Mouse (Mus musculus): ENCODE data around the gene Cntn5.

Gene Cntn5

DNA sequence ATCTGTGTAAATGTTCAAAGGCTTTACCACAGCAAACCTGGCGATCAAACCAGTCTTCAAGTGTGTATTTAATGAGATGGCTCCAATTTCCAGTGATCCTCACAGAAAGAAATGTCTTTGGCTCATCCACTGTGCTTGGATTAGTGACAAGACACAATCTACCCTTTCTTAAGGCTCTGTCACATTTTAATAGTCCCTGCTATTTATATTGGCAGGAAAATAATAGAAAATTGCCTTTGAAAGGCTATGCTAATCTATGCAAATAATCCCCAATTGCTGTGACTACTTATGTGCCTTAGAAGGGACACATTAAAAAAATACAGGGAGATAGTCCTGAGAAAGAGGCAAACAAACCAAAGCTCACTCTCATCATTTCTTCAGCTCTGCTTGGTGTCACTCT, 672.5 kb downstream of the Cntn5 start:
- in situ Hi-C loops (cut with MboI, MseI): no loop called here

DNA sequence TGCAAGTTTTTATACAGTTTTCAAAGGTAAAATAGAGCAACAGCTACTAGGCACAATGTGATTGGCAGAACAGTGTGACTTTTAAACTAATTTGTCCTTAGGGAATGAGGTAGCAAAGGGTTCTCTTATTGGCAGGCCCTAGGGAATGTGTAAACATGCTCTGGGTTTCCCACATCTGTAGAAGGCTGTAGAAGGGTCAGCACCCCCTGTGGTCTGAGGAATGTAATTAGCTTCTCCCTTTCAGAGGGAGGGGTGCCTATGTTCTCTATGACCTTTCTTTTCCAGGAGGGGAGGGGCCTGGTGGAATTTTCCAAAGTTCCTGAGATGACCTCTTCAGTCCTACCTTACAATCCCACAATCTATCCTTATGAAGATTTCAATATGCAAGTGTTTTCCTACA, 673.6 kb downstream of the Cntn5 start:
- in situ Hi-C loops (cut with MboI, MseI): no loop called here

DNA sequence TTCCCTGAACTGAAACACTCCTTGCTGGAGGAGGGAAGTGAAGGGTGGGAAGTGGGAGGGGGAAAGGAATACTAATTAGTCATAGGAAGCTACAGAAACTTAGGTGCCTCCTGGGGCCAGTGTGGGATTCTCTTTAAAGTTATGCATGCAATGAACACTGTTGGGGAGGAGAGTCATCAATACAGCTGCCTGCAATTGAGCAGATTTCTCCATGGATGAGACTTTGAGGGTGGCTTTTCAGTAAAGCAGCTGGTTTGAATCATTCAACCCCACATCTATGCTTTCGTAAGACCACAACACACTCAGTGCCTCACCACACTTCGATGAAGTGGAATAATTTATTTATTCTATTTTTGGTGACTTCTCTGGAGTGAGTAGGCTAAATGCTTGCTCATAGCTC, 674.9 kb downstream of the Cntn5 start:
- in situ Hi-C loops (cut with MboI, MseI): no loop called here

DNA sequence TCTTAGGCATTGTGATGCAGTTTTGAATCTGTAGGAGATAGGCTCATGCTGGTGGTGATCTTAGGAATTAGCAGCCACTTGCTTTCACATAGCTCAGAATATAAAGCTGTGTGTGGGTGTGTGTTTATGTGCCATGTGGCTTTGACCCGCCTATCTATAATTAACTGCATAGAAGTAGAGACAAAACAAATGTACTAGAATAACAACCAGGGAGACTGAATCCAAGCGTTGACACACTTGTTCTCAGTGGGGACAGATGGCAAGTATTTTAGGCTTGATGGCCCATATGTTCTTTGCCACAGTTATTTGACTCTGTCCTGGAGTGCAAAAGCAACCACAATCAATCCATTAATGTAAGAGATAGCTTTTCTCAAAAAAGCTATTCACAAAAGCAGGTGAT, 678.6 kb downstream of the Cntn5 start:
- in situ Hi-C loops (cut with MboI, MseI): no loop called here

DNA sequence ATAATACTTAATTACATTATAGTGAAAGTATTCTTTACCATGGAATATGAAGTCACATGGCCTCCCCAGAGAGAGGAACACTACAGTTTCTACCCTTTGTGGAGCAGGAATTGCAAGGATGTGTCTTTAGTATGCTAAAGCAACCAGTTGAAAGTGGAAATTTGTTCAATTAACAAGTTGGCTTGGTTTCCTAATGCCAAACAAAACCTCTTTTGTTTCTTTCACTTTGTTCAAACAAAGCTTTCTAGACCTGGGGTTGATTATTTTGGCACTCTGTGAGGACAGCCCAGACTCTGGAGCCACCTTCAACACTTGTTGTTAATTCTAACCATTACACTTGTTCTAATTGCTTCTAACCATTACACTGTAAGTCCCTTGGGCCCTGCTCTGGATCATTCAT, 718.5 kb downstream of the Cntn5 start:
- in situ Hi-C loops (cut with MboI, MseI): no loop called here

DNA sequence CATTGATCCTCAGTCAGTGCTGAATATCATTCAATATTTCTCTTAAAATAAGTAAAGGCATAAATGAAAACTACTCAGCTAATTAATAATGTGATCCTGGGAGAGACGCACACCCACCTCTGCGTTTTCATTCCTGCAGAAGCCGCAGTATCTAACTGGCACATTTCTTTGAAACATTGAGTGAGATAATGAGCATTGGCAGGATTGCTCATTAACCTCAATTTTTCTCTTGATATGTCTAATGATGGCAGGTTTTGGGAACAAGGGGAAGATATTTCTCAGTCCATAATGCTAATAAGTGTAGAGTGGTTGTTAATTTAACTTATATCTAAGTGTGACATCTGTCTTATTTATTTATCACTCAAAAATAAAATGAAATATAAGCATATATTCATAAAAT, 734.0 kb downstream of the Cntn5 start:
- in situ Hi-C loops (cut with MboI, MseI): no loop called here

DNA sequence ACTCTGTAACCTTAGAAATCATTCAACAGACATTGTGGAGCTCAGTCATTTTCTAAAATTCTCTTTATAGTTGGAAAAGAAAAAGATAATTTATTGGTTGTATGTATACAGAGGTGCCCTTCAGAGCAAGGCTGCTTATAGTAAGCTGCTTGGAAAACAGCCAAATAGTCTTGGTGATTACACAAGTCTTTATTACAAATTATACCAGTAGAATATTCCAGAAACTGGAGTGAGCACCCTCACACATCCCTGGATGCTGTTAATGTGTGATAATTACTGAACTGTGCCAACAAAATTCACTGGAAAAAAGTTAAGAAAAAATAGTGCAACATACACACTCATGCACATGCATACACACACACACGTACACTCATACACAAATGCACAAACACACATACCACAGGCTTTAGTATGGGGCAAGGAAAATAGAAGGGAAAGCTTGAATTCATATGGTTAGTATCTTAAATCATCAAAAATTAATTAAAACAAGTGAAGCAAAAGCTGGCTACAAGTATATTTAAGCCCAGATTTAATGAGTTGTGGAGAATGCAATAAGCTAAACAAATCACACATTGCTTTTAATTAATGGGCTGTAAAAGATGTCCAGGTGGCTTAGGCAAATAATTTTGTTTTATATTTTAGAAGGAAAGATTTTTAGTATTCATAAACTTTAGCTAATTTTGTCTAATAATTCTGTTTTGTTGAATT, 783.1 kb downstream of the Cntn5 start:
- in situ Hi-C loops (cut with MboI, MseI): no loop called here

DNA sequence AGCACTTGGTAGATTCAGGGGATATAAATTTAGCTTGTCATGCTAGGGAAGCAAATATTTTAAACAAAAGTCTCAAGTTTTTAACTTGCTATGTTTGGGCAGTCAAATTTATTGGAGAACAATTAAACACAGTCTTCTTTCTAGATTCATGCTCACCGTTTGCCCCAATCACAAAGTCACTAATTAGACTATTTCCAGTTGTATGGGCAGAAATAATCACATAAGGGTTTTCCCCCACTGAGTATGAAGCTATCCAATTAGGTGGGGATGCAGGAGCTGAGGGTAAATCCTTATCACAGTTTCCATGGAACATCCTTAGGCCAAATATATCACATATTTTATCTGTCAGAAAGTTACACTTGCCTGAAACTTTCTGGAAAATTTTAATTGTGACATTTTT, 788.0 kb downstream of the Cntn5 start:
- in situ Hi-C loops (cut with MboI, MseI): loop anchor here (5.0 kb wide), 1 partner anchor 61 kb away; no protein-coding TSS in a partner anchor

DNA sequence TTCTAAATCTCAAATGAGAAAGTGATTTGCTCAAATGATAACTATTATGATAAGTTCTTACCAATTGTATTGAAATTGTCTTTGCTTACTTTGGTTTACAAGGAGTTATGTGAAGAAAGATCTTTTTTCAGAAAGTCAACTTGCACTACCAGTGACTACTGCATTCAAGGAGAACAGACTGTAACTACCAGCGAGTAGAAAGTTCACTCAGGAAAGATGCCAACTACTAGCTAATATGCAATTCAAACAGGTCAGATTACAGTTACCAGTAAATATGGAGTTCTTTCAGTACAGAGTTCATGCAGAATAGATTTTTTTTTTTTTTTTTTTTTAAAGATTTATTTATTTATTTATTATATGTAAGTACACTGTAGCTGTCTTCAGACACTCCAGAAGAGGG, 795.4 kb downstream of the Cntn5 start:
- in situ Hi-C loops (cut with MboI, MseI): no loop called here

DNA sequence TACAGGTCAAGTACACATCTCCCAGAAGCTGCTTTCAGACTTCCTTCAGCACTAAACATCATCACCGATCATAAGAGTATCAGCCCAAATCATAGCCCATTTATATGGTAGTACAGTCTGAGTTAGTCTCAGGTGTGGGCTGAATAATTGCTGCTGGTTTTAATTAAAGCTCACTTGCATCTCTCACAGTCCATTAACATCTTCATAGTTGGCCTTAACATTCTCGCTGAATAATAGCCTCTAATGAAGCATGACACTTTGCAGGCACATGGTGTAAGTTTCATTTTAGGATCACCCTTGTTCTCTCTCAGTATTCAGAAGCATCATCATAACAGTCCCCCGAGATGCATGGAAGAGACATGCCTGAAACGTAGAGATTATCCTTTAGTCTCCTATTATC, 796.7 kb downstream of the Cntn5 start:
- in situ Hi-C loops (cut with MboI, MseI): no loop called here

DNA sequence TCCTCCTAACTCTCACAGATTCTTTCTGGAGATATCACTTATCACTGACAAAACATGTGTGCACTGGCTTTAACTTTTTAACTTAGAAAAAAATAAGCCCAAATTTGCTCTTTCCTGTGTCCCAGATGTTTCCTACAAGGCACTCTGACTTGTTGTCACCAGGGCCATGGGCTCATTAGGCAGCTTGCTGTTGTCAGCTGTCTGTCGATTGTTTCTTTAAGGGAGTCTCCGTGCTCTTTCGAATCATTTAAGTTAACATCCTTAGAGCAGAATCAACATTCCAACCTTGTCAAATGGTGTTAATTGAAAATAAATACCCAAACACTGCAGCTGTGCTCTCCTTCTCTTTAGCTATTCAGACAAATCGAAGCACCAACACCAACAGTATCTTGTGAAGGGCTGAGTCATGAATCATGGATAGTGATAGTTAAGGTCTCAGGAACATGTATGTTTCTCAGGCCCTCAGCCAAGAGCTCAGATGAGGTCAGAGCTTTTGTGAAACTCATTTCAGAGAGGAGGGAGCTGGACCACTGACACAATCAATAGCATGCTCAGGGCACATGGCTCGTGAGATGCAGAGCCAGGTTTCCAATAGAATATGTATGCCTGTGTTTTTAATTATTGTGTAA, 802.6 kb downstream of the Cntn5 start:
- in situ Hi-C loops (cut with MboI, MseI): no loop called here

DNA sequence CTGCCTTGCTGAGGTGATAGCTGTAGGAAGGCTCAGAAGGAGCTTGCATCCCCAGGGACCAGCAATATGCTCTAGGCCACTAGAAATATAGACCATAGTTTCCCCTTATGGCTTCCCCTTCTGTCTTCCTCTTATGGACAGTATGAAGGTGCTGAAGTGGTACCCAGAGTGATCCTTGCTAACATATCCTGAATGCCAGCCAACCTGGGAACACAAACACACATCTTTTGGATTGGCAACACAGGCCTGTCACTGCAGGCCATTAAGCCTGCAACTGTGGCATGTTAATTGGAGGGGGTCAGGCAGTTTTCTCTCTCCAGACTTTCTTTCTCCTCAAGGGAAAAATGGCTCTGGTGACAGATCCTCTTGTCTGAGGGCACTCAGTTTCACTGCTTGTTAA, 828.3 kb downstream of the Cntn5 start:
- in situ Hi-C loops (cut with MboI, MseI): no loop called here

DNA sequence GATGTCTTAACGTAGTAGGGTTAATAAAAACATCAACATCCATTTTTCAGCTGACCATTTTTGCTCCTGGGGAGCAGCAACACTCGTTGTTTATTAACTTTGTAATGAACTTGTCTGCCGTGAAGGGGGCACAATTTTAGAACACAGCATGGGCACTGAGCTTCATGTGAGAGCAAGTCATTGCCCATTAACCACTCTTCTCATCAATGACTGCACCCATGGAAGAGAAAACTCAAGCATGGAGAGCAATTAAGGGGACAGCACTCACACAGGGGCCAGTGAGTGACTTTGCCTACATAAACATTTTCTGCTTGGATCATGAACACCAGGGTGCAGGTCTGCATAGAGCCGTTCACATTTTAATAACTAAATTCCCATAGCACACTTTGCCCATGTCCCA, 831.2 kb downstream of the Cntn5 start:
- in situ Hi-C loops (cut with MboI, MseI): no loop called here

DNA sequence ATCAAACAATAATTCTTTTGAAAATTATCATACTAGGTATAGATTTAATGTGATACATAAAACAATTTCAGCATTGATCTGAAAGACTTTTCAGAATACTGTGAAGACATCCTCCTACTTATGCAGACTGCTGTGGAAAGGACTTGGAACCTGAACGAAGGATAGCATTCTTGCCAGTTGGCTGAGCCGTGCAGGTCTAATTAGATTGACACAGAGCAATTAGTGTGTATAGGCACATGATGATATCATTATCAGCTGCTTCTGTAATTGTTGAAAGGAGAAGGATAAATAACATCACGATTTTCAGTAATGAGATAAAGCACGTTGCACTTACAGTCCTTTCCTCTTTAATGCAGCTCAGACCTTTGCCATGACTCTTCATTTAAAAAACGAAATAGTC, 831.7 kb downstream of the Cntn5 start:
- in situ Hi-C loops (cut with MboI, MseI): no loop called here

DNA sequence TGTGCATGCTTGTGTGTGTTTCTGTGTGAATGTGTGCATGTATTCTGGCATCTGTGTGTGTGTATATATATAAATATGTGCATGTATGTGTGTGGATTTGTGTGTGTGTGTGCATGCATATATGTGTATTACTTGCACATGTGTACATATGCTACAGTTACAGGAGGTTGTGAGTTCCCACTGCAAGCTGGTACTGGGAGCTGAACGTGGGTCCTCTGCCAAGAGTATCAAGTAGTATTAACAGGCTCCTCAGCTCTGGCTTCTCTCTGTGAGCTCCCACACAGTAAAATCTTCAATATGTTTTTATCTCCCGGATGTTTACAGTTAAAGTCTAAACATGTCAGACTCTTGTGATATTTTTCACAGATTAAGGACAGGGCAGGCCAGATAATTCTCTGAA, 833.3 kb downstream of the Cntn5 start:
- in situ Hi-C loops (cut with MboI, MseI): no loop called here

DNA sequence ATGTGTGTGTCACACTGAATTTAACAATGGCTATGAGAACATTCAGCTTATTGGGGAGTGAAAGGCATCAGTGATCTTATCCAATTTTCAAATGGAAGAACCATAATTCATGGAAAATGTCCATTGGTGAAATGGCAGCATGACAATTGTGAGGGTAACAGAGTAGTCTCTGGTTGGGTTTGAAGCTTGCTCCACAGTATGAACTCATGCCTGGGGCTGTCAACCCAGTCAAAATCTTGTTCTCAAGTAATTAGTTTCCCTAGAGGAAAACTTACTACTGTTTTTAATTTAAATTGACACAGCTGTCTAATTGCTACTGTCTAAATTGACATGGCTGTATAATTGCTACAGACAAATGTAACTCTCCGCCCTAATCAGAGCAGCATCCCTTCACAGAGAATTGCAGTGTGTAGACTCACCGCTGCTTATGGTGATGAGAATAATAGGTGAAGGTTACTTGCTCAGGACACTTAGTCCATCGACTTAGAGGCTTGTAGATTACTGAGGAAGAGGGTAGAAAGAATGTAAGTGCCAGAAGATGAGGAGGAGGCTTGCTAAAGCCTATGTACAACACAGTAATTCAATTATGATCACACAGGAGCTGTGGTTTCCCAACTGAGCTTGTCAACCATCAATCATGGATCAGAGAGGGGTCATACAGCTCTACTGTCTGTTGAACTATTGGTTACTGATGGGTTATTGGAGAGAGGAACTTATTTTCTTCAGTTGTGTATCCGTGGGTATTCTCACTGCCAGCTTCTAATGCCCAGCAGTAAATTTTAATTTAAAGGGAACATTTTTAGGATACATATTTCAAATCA, 859.4 kb downstream of the Cntn5 start:
- in situ Hi-C loops (cut with MboI, MseI): no loop called here

DNA sequence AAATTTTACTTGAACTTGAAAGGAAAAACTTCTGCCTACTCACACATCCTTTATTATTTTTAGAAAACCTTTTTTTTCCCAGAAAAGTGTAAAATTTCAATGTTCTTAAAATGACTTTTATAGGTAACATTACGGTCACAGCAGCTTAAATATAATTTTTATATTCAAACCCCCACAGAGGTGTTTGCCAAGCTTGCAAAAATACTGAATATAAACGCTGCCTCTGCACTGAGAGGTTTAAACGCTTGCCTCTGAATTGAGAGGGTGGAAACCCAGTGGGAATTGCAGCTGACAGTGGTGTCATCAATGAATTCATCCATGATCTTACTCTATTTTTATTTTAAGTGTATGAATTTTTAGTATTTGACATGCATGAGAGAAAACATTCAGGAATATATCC, 861.6 kb downstream of the Cntn5 start:
- in situ Hi-C loops (cut with MboI, MseI): no loop called here

DNA sequence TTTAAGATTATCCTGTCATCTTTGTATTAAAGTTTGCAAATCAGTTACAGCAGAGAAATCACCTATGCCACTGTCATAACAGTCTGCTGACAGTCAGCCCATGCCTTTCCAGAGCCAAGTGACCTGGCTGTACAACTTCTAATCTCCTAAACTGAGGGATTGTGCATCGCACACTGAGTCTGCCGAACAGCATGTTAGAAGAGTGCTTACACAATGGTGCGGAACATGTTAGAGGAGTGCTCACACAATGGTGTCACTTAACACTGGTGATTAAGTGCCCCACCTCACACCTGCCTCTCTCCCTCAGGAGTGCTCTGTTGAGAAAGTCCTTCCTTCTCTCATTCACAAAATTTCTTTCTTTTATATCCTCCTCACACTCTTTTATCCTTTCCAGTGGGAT, 889.4 kb downstream of the Cntn5 start:
- in situ Hi-C loops (cut with MboI, MseI): no loop called here

DNA sequence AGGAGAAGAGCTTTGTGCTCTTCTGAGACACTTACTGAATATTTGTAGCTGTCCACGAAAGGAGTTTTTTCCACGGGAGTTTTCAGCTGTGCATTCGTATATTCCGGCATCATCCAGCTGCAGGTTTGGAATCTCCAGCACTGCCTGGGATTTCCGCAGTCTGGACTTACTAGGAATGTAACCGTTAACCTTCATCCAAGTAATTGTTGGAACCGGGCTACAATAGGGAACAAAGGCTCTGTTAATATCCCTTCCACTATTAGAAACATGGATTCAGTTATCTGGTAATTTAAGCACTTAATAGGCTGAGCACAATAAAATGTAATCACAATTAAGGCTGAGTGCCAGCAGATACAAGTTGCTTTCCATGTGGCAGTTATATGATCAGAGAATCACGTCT, 920.5 kb downstream of the Cntn5 start:
- in situ Hi-C loops (cut with MboI, MseI): no loop called here

DNA sequence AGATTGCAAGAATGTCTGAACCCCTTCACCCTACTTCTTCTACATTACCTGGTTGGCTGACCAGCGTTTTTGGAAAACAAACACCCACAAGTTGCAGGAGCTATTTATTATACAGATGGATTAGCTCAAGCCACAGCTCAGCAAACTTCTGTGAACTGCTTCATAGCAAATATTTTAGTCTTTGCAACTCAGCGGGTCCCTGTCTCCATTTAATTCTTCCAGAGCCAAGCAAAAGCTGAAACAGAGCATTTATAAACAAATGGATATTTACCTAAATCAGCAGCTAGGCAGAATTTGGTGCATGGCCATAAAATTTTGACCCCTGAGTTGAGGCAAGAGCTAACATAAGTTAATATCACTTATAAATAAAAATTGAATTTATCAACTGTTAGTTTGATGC, 921.4 kb downstream of the Cntn5 start:
- in situ Hi-C loops (cut with MboI, MseI): no loop called here

DNA sequence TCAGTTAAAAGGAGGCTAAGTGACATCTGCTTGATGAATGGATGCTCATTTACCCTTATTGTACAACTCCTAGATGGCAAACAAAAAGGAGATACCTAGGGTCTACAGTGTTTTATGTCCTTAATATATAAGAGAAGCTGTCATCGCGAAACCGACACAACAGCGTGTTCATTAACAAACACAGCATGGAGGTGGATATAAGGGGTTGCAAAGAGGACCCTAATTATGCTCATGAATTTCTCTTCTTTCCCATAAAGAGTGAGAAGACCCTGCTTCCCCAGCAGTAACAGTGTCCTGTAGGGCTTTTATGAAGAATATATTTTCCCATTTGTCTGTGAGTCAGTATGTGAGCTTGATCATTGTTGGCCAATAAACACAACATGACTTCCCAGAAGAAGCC, 939.2 kb downstream of the Cntn5 start:
- in situ Hi-C loops (cut with MboI, MseI): no loop called here

DNA sequence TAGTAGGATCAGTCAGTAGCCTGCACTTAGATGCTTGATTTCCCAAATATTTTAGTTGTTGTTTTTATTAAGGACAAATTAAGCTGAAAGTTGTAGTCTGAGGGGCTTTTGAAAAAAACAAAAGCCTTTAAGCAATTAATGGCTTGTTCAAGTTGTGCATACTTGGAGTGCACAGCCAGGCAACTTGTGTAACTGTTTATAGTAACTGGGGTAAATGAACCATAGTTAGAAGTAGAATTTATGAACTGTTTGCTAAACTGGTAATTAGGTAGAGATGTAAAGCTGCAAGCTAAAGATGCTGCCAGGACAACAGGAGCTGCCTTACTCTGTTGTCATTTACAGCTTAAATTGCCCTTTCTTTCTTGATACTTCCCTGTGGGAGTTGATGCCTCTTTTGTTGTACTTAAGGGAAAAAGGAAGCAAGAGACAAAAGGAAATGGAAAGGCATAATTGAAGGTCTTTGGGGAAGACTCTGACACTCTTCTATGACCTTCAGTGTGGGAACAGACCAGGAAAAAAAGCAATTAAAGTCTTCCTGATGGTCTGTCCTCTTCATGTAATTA, 943.9 kb downstream of the Cntn5 start:
- in situ Hi-C loops (cut with MboI, MseI): no loop called here

DNA sequence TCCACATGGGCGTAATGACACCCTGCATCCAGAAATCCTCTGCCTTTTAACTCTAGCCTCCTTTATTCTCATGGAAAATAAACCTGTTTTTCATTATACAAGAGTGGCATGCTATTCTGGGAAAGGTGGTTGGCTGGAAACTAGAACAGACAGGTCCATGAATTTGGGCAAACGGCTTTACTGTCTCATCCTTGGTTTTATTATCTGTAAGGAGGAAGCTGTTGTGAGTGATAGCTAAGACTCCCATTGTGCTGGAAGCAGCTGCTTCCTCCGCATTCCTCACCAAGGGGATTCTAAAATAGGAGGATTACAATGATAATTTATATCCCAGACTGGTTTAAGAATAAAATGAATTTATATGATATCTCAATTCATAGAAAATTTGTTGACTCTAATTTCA, 955.2 kb downstream of the Cntn5 start:
- in situ Hi-C loops (cut with MboI, MseI): no loop called here
